Mouse (Mus musculus): Measurements from ENCODE around the gene Map3k5. TPM values are rescaled to one million over a fixed set of nuclear protein-coding genes. Genes with fewer than 3 reads are reported as not detected.

Gene Map3k5
- polyA plus RNA-seq, 1 experiment from 2014 or later = 4.0 TPM

DNA sequence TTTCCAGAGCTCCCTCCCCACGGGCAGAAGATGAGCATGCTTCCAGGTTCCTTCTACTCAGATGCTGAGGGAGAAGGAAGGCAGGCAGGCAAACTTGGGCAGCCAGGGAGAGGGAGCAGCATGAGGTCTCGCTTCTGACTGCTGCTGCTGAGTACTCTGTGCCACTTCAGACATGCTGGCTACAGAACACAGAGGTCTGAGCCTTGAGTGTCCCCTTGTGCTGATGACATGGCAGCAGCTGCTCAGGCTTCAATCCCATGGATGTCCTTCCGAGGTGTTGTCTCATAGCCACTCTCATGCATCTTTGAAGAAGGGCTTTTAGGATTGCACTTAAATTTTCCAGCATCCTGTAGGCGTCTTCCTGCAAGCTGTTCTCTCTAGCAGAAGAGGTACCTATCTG is 237.5 kb downstream of the Map3k5 start:
- Histone ChIP-seq H3K27me3 (ENCODE audit: control insufficient read depth, insufficient read depth, low read length) (no peaks in the 10 kb centered on the region), H3K27ac (ENCODE audit: low read depth, low read length) (no peak overlapping the region), H3K4me2 (replicated peaks; ENCODE audit: low read depth, low read length) (no peak overlapping the region; the same call in 1 of the 2 replicates), H3K36me3 (ENCODE audit: control insufficient read depth, insufficient read depth, low read length) (no peaks in the 10 kb centered on the region), H3K4me1 (ENCODE audit: control insufficient read depth, insufficient read depth, low read length) (peaks cover 11% of the 10 kb centered on the region; the same call in 1 of the 2 replicates), H3K4me3 (ENCODE audit: low read length) (no peak overlapping the region), H3K9me3 (ENCODE audit: control insufficient read depth, low read length) (no peaks in the 10 kb centered on the region), H3K9ac (ENCODE audit: low read depth, low read length) (no peak overlapping the region)
- 51% methylated on average over 4 of the region's 4 CpGs for WGBS
- no peak for ATAC-seq (ENCODE audit: low FRiP score, low TSS enrichment)

- Histone ChIP-seq H3K27me3 (ENCODE audit: control insufficient read depth, insufficient read depth, low read length) (no peaks in the 10 kb centered on the region), H3K27ac (ENCODE audit: low read depth, low read length) (no peak overlapping the region), H3K4me1 (ENCODE audit: control insufficient read depth, insufficient read depth, low read length) (peaks cover 13% of the 10 kb centered on the region; the same call in 1 of the 2 replicates), H3K36me3 (ENCODE audit: control insufficient read depth, insufficient read depth, low read length) (no peaks in the 10 kb centered on the region), H3K4me2 (replicated peaks; ENCODE audit: low read depth, low read length) (no peak overlapping the region), H3K9ac (ENCODE audit: low read depth, low read length) (no peak overlapping the region), H3K4me3 (ENCODE audit: low read length) (no peak overlapping the region), H3K9me3 (ENCODE audit: control insufficient read depth, low read length) (no peaks in the 10 kb centered on the region)
- WGBS = 63% methylated on average over 4 of the region's 4 CpGs
- ATAC-seq (ENCODE audit: low FRiP score, low TSS enrichment) = no peak
These were observed 239.5 kb downstream of the Map3k5 start for GRCm38 (mm10) chr10:20173733-20174132.

DNA sequence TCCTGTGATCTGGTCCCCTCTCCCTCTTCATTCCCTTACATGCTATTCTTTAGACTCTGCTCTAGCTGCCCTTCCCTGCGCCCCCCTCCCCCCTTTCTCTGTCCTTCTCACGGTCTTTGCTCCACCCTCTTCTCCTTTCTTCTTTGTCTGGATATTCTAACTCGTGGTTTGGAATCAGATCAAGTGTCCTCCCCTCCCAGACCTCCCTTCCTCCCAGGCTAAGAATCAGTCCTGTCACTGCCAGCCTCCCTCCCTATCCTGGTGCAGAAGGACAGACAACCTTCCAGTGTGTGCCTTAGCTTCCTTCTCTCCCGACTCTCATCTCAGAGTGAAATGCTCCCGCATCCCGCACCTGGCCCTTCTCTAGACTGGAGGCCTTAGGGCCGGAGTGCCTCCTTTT is 241.8 kb downstream of the Map3k5 start:
- Histone ChIP-seq H3K27me3 (ENCODE audit: control insufficient read depth, insufficient read depth, low read length) (no peaks in the 10 kb centered on the region), H3K4me1 (ENCODE audit: control insufficient read depth, insufficient read depth, low read length) (peaks cover 7% of the 10 kb centered on the region; the same call in 1 of the 2 replicates), H3K4me3 (ENCODE audit: low read length) (no peak overlapping the region), H3K4me2 (replicated peaks; ENCODE audit: low read depth, low read length) (no peak overlapping the region), H3K9me3 (ENCODE audit: control insufficient read depth, low read length) (no peaks in the 10 kb centered on the region), H3K9ac (ENCODE audit: low read depth, low read length) (no peak overlapping the region), H3K36me3 (ENCODE audit: control insufficient read depth, insufficient read depth, low read length) (no peaks in the 10 kb centered on the region), H3K27ac (ENCODE audit: low read depth, low read length) (no peak overlapping the region)
- WGBS = 70% methylated on average over 7 of the region's 7 CpGs
- ATAC-seq (ENCODE audit: low FRiP score, low TSS enrichment) = no peak

DNA sequence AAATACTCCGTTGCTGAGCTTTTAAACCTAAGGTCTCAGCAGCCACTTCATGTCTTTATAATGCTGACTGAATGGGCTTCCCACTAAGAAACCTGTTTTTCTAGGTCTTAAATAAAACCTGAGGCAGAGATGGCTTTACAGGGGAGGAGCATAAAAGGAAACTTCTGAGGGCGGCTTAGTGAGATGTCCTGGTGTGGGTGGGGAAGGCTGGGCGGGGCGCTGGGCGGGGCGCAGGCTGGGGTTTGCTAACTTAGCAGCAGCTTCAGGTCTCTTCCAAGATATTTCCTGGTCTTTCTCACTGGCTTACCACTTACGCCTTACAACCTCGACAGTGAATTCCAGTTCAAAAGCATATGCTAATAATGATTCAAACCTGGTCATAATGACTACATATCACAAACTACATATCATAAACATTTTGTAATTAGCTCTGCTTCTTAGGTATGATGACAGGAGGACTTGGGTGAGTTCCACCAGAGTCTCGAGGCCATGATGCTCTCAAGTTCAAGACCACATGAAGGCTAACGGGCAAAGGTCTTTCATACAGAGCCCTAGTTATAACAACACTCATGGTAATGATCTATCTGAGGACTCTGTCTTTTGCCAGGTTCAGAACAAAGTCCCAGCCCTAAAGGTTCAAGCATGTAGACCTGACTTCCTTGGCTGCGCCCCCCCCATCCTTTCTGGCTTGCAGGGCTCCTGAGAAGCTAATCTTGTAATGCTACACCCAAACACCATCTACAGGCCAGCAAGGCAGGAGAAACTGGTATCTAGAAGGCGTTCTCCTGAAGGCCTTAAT is 244.7 kb downstream of the Map3k5 start:
- 36% methylated on average over 12 of the region's 12 CpGs for WGBS
- peaks cover 12% of the 10 kb centered on the region; the same call in 1 of the 2 replicates for H3K4me1 ChIP-seq (ENCODE audit: control insufficient read depth, insufficient read depth, low read length)
- H3K9me3 ChIP-seq (ENCODE audit: control insufficient read depth, low read length) = no peaks in the 10 kb centered on the region
- no peak overlapping the region for H3K4me2 ChIP-seq (replicated peaks; ENCODE audit: low read depth, low read length)
- ATAC-seq (ENCODE audit: low FRiP score, low TSS enrichment) = no peak
- no peaks in the 10 kb centered on the region for H3K27me3 ChIP-seq (ENCODE audit: control insufficient read depth, insufficient read depth, low read length)
- no peaks in the 10 kb centered on the region for H3K36me3 ChIP-seq (ENCODE audit: control insufficient read depth, insufficient read depth, low read length)
- no peak overlapping the region for H3K9ac ChIP-seq (ENCODE audit: low read depth, low read length)
- H3K27ac ChIP-seq (ENCODE audit: low read depth, low read length) = no peak overlapping the region
- no peak overlapping the region for H3K4me3 ChIP-seq (ENCODE audit: low read length)

DNA sequence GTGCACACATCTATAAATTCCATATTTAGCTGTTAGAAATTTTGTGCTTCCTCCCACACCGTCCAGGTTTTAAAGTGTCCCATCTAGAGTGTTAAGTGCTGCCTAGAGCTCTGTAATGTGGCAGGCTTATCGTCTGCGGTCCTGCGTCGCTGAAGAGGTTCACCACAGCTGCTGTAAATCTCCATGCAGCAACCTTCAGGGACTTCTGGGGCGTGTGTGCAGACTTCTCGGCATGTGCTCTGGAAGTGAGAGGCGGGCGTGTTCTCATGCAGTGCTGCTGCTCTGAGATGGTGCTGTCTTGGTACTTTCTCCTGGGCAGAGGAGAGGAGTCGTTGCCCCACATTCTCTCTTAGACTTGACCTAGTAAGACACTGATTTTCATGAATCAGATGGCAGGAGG is 246.9 kb downstream of the Map3k5 start:
- Histone ChIP-seq H3K27ac (ENCODE audit: low read depth, low read length) (no peak overlapping the region), H3K36me3 (ENCODE audit: control insufficient read depth, insufficient read depth, low read length) (no peaks in the 10 kb centered on the region), H3K4me2 (replicated peaks; ENCODE audit: low read depth, low read length) (no peak overlapping the region), H3K9ac (ENCODE audit: low read depth, low read length) (no peak overlapping the region), H3K4me1 (ENCODE audit: control insufficient read depth, insufficient read depth, low read length) (peaks cover 12% of the 10 kb centered on the region; the same call in 1 of the 2 replicates), H3K9me3 (ENCODE audit: control insufficient read depth, low read length) (no peaks in the 10 kb centered on the region), H3K4me3 (ENCODE audit: low read length) (no peak overlapping the region), H3K27me3 (ENCODE audit: control insufficient read depth, insufficient read depth, low read length) (no peaks in the 10 kb centered on the region)
- WGBS = 22% methylated on average over 10 of the region's 10 CpGs
- ATAC-seq (ENCODE audit: low FRiP score, low TSS enrichment) = no peak

GRCm38 (mm10) chr10:20181680-20182399 is 247.6 kb downstream of the Map3k5 start:
- no peaks in the 10 kb centered on the region for H3K36me3 ChIP-seq (ENCODE audit: control insufficient read depth, insufficient read depth, low read length)
- no peak for ATAC-seq (ENCODE audit: low FRiP score, low TSS enrichment)
- H3K27ac ChIP-seq (ENCODE audit: low read depth, low read length) = no peak overlapping the region
- no peak overlapping the region for H3K4me2 ChIP-seq (replicated peaks; ENCODE audit: low read depth, low read length)
- peaks cover 12% of the 10 kb centered on the region; the same call in 1 of the 2 replicates for H3K4me1 ChIP-seq (ENCODE audit: control insufficient read depth, insufficient read depth, low read length)
- H3K9me3 ChIP-seq (ENCODE audit: control insufficient read depth, low read length) = no peaks in the 10 kb centered on the region
- H3K9ac ChIP-seq (ENCODE audit: low read depth, low read length) = no peak overlapping the region
- H3K4me3 ChIP-seq (ENCODE audit: low read length) = no peak overlapping the region
- 41% methylated on average over 11 of the region's 11 CpGs for WGBS
- H3K27me3 ChIP-seq (ENCODE audit: control insufficient read depth, insufficient read depth, low read length) = no peaks in the 10 kb centered on the region

DNA sequence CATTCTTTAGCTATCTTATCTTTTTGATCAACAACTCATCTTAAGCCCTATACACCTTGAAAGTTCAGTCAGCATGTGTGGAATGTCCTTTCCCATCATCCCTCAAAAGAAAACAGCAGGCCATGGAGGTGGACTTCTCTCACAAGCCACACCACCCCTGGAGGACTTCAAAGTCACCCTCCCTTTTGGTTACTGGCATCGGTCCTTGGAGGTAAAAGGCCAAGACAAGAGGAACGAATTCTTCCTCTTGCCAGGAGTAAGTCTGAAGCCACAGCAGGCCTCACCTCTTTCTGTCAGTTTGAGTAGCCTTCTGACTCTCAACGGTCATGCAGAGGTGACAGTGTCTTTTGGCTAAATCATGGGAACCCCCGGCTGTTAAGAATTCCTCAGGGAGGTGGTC is 250.1 kb downstream of the Map3k5 start:
- H3K4me2 ChIP-seq (replicated peaks; ENCODE audit: low read depth, low read length) = no peak overlapping the region
- H3K36me3 ChIP-seq (ENCODE audit: control insufficient read depth, insufficient read depth, low read length) = no peaks in the 10 kb centered on the region
- H3K9ac ChIP-seq (ENCODE audit: low read depth, low read length) = no peak overlapping the region
- ATAC-seq (ENCODE audit: low FRiP score, low TSS enrichment) = no peak
- 82% methylated on average over 4 of the region's 4 CpGs for WGBS
- H3K27ac ChIP-seq (ENCODE audit: low read depth, low read length) = no peak overlapping the region
- H3K4me1 ChIP-seq (ENCODE audit: control insufficient read depth, insufficient read depth, low read length) = peaks cover 9% of the 10 kb centered on the region; the same call in 1 of the 2 replicates
- no peaks in the 10 kb centered on the region for H3K27me3 ChIP-seq (ENCODE audit: control insufficient read depth, insufficient read depth, low read length)
- no peak overlapping the region for H3K4me3 ChIP-seq (ENCODE audit: low read length)
- H3K9me3 ChIP-seq (ENCODE audit: control insufficient read depth, low read length) = no peaks in the 10 kb centered on the region

DNA sequence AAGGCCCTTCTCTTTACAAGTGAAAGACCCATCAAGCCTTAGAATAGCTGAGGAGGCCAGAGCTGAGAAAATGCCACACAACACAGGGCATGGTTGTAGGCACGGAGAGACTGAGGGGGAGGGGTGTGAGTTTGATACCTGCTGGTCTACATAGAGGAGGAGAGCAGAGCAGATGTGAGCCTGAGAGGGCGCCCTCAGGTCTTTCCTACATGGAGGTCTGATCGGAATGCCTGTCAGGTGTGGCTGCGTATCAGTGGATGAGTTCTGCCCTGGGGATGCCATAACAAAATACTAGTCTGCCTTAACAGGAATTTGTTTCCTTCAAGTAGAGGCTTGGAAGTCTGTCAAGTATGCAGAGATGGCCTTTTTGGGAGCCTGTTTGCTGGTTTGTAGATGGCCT is 251.0 kb downstream of the Map3k5 start:
- no peaks in the 10 kb centered on the region for H3K36me3 ChIP-seq (ENCODE audit: control insufficient read depth, insufficient read depth, low read length)
- peaks cover 9% of the 10 kb centered on the region; the same call in 1 of the 2 replicates for H3K4me1 ChIP-seq (ENCODE audit: control insufficient read depth, insufficient read depth, low read length)
- H3K27ac ChIP-seq (ENCODE audit: low read depth, low read length) = no peak overlapping the region
- H3K9ac ChIP-seq (ENCODE audit: low read depth, low read length) = no peak overlapping the region
- H3K4me2 ChIP-seq (replicated peaks; ENCODE audit: low read depth, low read length) = no peak overlapping the region
- no peak overlapping the region for H3K4me3 ChIP-seq (ENCODE audit: low read length)
- 84% methylated on average over 4 of the region's 4 CpGs for WGBS
- H3K27me3 ChIP-seq (ENCODE audit: control insufficient read depth, insufficient read depth, low read length) = no peaks in the 10 kb centered on the region
- H3K9me3 ChIP-seq (ENCODE audit: control insufficient read depth, low read length) = no peaks in the 10 kb centered on the region
- no peak for ATAC-seq (ENCODE audit: low FRiP score, low TSS enrichment)

- ATAC-seq (ENCODE audit: low FRiP score, low TSS enrichment) = no peak
- Histone ChIP-seq H3K4me2 (replicated peaks; ENCODE audit: low read depth, low read length) (no peak overlapping the region), H3K27me3 (ENCODE audit: control insufficient read depth, insufficient read depth, low read length) (no peaks in the 10 kb centered on the region), H3K9me3 (ENCODE audit: control insufficient read depth, low read length) (no peaks in the 10 kb centered on the region), H3K36me3 (ENCODE audit: control insufficient read depth, insufficient read depth, low read length) (no peaks in the 10 kb centered on the region), H3K4me1 (ENCODE audit: control insufficient read depth, insufficient read depth, low read length) (peaks cover 9% of the 10 kb centered on the region; the same call in 1 of the 2 replicates), H3K27ac (ENCODE audit: low read depth, low read length) (no peak overlapping the region), H3K9ac (ENCODE audit: low read depth, low read length) (no peak overlapping the region), H3K4me3 (ENCODE audit: low read length) (no peak overlapping the region)
- WGBS = 97% methylated on average over 2 of the region's 2 CpGs
These were observed 251.5 kb downstream of the Map3k5 start for GRCm38 (mm10) chr10:20185806-20186205.

Measured in kidney, embryonic 14.5 days (tissue).